Mouse (Mus musculus) stomach, postnatal 0 days (tissue): ENCODE results near the gene Akap1. TPM values are rescaled to one million over a fixed set of nuclear protein-coding genes. Genes with fewer than 3 reads are reported as not detected.
A peak's percentile ranks its signal among the peaks of the same experiment; 100 is the strongest.

Experiments used
- ATAC-seq: fragments of 200-750 bp; cut with Nextera tagmentation; 2 replicates; pipeline ENCODE4 v1.8.0; 2017; ENCODE audit not compliant: low FRiP score, low TSS enrichment
- DNase-seq: peaks from one replicate; pipeline ENCODE4 v3.0.0-alpha.2; 2016; ENCODE audit warnings: low spot score
- H3K27ac ChIP-seq: fragments of 300-500 bp; sonication (generic); replicated peaks from 2 replicates; pipeline ENCODE4 v1.5.1; 2014; ENCODE audit warnings: mild to moderate bottlenecking, control low read depth
- H3K27me3 ChIP-seq: fragments of 300-500 bp; sonication (generic); 2 replicates; pipeline ENCODE4 v1.6.1; 2014; ENCODE audit warnings: low read length; ENCODE audit not compliant: control insufficient read depth, insufficient read depth
- H3K36me3 ChIP-seq: fragments of 300-500 bp; sonication (generic); 2 replicates; pipeline ENCODE4 v1.6.1; 2014; ENCODE audit warnings: low read length, mixed read lengths; ENCODE audit not compliant: control insufficient read depth, insufficient read depth
- H3K4me1 ChIP-seq: fragments of 300-500 bp; sonication (generic); replicated peaks from 2 replicates; pipeline ENCODE4 v1.6.1; 2014; ENCODE audit warnings: antibody characterized with exemption; ENCODE audit not compliant: control insufficient read depth, insufficient read depth
- H3K4me2 ChIP-seq: fragments of 300-500 bp; sonication (generic); replicated peaks from 2 replicates; pipeline ENCODE4 v1.6.1; 2014; ENCODE audit warnings: low read depth, mild to moderate bottlenecking, control low read depth, moderate library complexity
- H3K4me3 ChIP-seq: fragments of 300-500 bp; sonication (generic); 2 replicates; pipeline ENCODE4 v1.5.1; 2014; ENCODE audit warnings: low read depth, low read length, control low read depth
- H3K9ac ChIP-seq: fragments of 300-500 bp; sonication (generic); 2 replicates; pipeline ENCODE4 v1.6.1; 2014; ENCODE audit warnings: mild to moderate bottlenecking, low read length, control low read depth, mixed read lengths
- H3K9me3 ChIP-seq: fragments of 300-500 bp; sonication (generic); 2 replicates; pipeline ENCODE4 v1.6.1; 2016; ENCODE audit warnings: low read length; ENCODE audit not compliant: control insufficient read depth
- CTCF ChIP-seq: IDR thresholded peaks from 2 replicates; pipeline ENCODE4 v1.5.1; 2016; ENCODE audit warnings: antibody characterized with exemption, low read depth, mild to moderate bottlenecking, moderate library complexity
- EP300 ChIP-seq: optimal IDR thresholded peaks from 2 replicates; pipeline ENCODE3; 2016; ENCODE audit warnings: antibody characterized with exemption
- WGBS: fragments of 180-500 bp; shearing (Covaris S2); extraction: QIAGEN DNeasy Blood & Tissue Kit; methylation state at CpG from one replicate; pipeline ENCODE4 v1.1.7; 2014; 5-methylcytosine and 5-hydroxymethylcytosine counted together
- polyA plus RNA-seq: library from polyadenylated mRNA; unstranded; fragments of >200 nt; fragmentation: Nextera tagmentation; extraction: Ambion mirVana; gene quantifications from 2 replicates; pipeline ENCODE4 v1.2.1, GENCODE M21; 2015

Gene Akap1
- polyA plus RNA-seq, 1 experiment from 2014 or later: 14.4 TPM

DNA sequence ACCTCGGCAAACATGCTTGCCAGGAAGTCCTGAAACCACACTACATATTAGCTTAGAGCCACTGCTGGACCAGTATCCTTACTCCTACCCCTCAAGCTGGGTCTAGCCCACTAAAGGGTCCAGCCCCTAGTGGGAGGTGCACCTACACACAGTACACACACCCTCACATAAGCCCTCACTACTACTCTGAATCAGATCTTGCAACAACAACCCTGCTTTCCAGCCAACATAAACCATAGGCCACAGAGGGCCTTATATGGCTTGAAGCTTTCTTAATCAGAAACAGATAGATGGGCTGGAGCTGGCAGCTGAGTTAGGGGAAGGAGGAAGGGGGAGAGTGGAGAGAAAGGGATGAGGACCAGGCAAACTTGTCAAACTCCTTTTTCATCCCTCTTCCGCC, 8.0 kb downstream of the Akap1 start:
- DNase-seq (no peak), ATAC-seq (peak; percentile 78)
- no peaks in the 10 kb centered on the region for H3K9me3 ChIP-seq
- TF ChIP-seq EP300 (no peak), CTCF (peak; percentile 26; the same call in 1 of the 2 replicates)
- H3K27me3 ChIP-seq: no peaks in the 10 kb centered on the region
- H3K9ac ChIP-seq: no peak overlapping the region
- H3K27ac ChIP-seq: peak overlapping the region; percentile 88
- no peaks in the 10 kb centered on the region for H3K4me1 ChIP-seq
- 28% methylated on average over 2 of the region's 2 CpGs for WGBS
- no peaks in the 10 kb centered on the region for H3K36me3 ChIP-seq
- no peak overlapping the region for H3K4me2 ChIP-seq
- no peak overlapping the region for H3K4me3 ChIP-seq

DNA sequence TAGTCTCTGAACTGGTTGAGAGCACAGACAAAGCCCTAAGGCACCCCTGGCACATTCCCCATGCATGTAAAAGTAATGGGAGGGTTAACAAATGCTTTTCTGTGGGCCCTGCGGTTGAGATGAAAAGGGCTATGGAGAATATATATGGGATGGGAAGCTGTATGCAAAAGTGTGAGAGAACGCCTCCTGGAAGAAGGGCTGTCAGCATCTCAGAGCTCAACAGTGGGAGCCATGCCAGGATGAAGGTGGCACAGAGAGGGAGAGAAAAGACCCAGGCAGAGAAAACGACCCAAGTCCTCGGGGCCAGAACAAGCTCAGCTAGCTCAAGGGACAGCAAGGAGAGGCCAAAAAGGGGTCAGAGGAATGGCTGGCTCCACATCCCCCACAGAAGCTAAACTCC, 8.6 kb downstream of the Akap1 start:
- Histone ChIP-seq H3K9me3 (no peaks in the 10 kb centered on the region), H3K4me2 (no peak overlapping the region), H3K36me3 (no peaks in the 10 kb centered on the region), H3K27ac (peak overlapping the region; percentile 88), H3K4me3 (no peak overlapping the region), H3K4me1 (no peaks in the 10 kb centered on the region), H3K9ac (no peak overlapping the region), H3K27me3 (no peaks in the 10 kb centered on the region)
- WGBS: 57% methylated on average over 4 of the region's 4 CpGs
- DNase-seq (no peak), ATAC-seq (no peak)
- TF ChIP-seq CTCF: no peak
- TF ChIP-seq EP300: no peak

DNA sequence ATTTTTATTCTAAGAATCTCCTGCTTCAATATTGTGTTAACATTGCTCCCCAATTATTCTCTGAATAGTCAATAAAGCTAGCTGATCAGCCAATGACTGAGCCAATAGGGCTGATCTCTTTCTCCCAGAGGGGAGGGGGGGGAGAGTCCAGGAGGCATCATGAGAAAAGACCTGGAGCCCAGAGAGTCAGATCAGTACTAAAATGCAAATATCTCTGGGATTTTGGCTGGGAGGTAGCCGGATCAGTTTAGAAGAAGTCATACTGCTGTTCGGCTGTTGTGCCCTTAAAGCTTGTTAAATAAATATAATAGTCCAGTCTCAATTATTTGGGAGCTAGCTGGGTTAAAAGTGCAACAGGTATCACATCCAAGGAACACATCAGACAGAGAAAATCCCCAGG, 10.8 kb downstream of the Akap1 start:
- H3K27ac ChIP-seq: no peak overlapping the region
- no peak for DNase-seq
- TF ChIP-seq EP300 (no peak), CTCF (no peak)
- no peaks in the 10 kb centered on the region for H3K36me3 ChIP-seq
- no peak overlapping the region for H3K9ac ChIP-seq
- no peaks in the 10 kb centered on the region for H3K27me3 ChIP-seq
- H3K9me3 ChIP-seq: no peaks in the 10 kb centered on the region
- ATAC-seq: no peak
- H3K4me1 ChIP-seq: no peaks in the 10 kb centered on the region
- WGBS: 83% methylated on average over 2 of the region's 2 CpGs
- H3K4me2 ChIP-seq: no peak overlapping the region
- no peak overlapping the region for H3K4me3 ChIP-seq

DNA sequence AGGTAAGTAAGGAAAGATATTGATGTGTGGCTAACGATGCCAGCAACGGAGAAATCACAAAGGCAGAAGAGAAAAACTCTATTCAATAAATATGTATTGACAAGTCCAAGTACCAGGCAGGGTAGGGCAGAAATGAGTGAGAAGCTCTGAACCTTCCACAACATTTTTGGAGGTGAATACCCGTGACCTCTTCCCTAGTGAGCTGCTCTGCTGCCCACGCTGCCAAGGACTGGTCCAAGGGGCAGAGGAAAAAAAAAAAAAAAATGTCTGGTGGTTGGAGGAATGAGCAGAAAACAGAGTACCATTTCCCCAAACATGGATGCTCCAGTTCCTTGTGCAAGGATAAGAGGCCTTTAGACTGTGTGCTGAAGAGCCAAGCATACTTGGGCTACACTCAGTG, 11.6 kb downstream of the Akap1 start:
- no peak for DNase-seq
- H3K4me1 ChIP-seq: no peaks in the 10 kb centered on the region; the same call in 1 of the 2 replicates
- no peaks in the 10 kb centered on the region for H3K9me3 ChIP-seq
- no peak for ATAC-seq
- no peaks in the 10 kb centered on the region for H3K27me3 ChIP-seq
- WGBS: 91% methylated on average over 4 of the region's 4 CpGs
- no peak overlapping the region for H3K27ac ChIP-seq
- no peaks in the 10 kb centered on the region for H3K36me3 ChIP-seq
- H3K4me3 ChIP-seq: no peak overlapping the region
- H3K9ac ChIP-seq: no peak overlapping the region
- H3K4me2 ChIP-seq: no peak overlapping the region
- TF ChIP-seq EP300: no peak
- no peak for TF ChIP-seq CTCF

DNA sequence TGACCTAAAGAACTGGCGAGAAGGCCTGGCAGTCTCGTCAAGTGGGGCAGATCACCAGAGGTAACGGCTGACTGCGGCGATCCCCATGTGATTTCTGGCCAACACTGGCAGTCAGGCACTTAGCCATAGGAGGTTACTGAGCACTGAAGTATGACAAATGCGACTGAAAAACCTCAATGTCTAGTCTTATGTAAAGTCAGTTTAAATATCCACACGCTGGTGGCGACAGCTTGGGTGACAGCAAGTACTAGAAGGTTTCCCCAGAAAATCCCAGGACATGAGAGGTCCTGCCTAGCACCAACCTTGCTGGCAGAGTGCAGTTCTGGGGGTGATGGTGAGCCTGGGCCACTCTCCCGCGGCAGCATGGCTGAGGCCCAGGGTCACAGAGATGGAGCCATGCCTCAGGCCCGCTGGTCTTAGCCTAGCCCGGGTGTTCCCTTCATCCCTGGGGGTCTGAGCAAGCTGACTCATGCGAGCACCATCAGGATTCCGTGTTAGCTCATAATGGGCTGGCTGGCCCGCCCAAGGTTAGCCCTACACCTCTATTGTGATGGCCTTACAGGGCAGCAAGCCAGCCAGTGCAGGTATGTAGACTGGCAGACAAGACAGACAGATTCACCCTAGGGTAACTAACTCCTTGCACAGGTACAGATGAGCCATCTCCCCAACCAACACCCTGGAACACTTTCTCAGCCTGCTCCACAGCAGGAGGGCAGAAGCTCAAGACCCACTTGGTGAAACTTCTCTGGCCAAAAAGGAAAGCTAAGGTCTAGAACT, 13.1 kb downstream of the Akap1 start:
- Histone ChIP-seq H3K4me2 (no peak overlapping the region), H3K27me3 (no peaks in the 10 kb centered on the region), H3K9ac (no peak overlapping the region), H3K9me3 (no peaks in the 10 kb centered on the region), H3K36me3 (no peaks in the 10 kb centered on the region), H3K4me1 (no peaks in the 10 kb centered on the region; the same call in 1 of the 2 replicates), H3K4me3 (no peak overlapping the region), H3K27ac (no peak overlapping the region)
- ATAC-seq (no peak), DNase-seq (no peak)
- TF ChIP-seq EP300 (no peak), CTCF (no peak)
- WGBS: 80% methylated on average over 15 of the region's 15 CpGs

DNA sequence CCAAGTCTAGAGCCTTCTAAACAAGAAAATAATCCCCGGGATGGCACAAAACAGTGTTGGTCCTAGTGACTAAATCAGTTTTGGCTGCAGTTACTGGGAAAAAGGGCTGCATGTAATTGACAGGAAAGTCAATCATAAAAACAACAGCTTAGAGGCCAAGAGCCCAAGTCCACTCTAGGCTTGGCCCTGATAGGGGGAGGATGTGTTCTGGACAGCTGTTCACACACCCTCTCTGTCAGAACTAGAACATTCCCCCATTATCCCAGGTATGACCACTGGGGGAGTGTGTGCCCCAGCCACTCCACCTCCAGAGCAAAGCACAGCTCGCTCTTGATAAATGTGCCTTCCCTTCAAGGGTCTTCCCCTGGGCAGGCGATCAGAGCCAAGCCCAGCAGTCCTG, 14.7 kb downstream of the Akap1 start:
- TF ChIP-seq CTCF: peak; percentile 64
- TF ChIP-seq EP300: no peak
- H3K9ac ChIP-seq: no peak overlapping the region
- WGBS: 50% methylated on average over 3 of the region's 3 CpGs

More for the DNA sequence above, 14.7 kb downstream of the Akap1 start:
- no peaks in the 10 kb centered on the region for H3K9me3 ChIP-seq
- DNase-seq (no peak), ATAC-seq (peak; percentile 54)
- H3K4me1 ChIP-seq: no peaks in the 10 kb centered on the region; the same call in 1 of the 2 replicates
- no peak overlapping the region for H3K4me3 ChIP-seq
- H3K27ac ChIP-seq: peak overlapping the region; percentile 0
- no peaks in the 10 kb centered on the region for H3K27me3 ChIP-seq
- H3K36me3 ChIP-seq: peaks cover 4% of the 10 kb centered on the region
- no peak overlapping the region for H3K4me2 ChIP-seq
